Mouse (Mus musculus) heart, embryonic 11.5 days (tissue): ENCODE measurements around the gene Map3k21. TPM values are rescaled to one million over a fixed set of nuclear protein-coding genes. Genes with fewer than 3 reads are reported as not detected.

Experiments
- ATAC-seq: fragments of 200-750 bp; cut with Nextera tagmentation; replicated peaks from 2 replicates; pipeline ENCODE4 v1.8.0; 2017; ENCODE audit warnings: moderate library complexity; ENCODE audit not compliant: insufficient number of reproducible peaks, low FRiP score, low TSS enrichment
- H3K27ac ChIP-seq: fragments of 300-500 bp; sonication (generic); 2 replicates; pipeline ENCODE4 v1.5.1; 2014; ENCODE audit warnings: mild to moderate bottlenecking, low read depth, low read length
- H3K27me3 ChIP-seq: fragments of 300-500 bp; sonication (generic); 2 replicates; pipeline ENCODE4 v1.6.1; 2014; ENCODE audit warnings: mild to moderate bottlenecking, low read length, mixed read lengths; ENCODE audit not compliant: control insufficient read depth, insufficient read depth
- H3K36me3 ChIP-seq: fragments of 300-500 bp; sonication (generic); 2 replicates; pipeline ENCODE4 v1.6.1; 2014; ENCODE audit warnings: mild to moderate bottlenecking, low read length, moderate library complexity, mixed read lengths; ENCODE audit not compliant: control insufficient read depth, insufficient read depth
- H3K4me1 ChIP-seq: fragments of 300-500 bp; sonication (generic); 2 replicates; pipeline ENCODE4 v1.6.1; 2014; ENCODE audit warnings: low read length; ENCODE audit not compliant: control insufficient read depth, insufficient read depth
- H3K4me2 ChIP-seq: fragments of 300-500 bp; sonication (generic); 2 replicates; pipeline ENCODE4 v1.6.1; 2014; ENCODE audit warnings: mild to moderate bottlenecking, moderate library complexity
- H3K4me3 ChIP-seq: fragments of 300-500 bp; sonication (generic); 2 replicates; pipeline ENCODE4 v1.5.1; 2014; ENCODE audit warnings: low read depth, low read length
- H3K9ac ChIP-seq: fragments of 300-500 bp; sonication (generic); 2 replicates; pipeline ENCODE4 v1.6.1; 2014; ENCODE audit warnings: mild to moderate bottlenecking, low read depth, low read length, moderate library complexity
- H3K9me3 ChIP-seq: fragments of 300-500 bp; sonication (generic); replicated peaks from 2 replicates; pipeline ENCODE4 v1.6.1; 2016; ENCODE audit warnings: low read length; ENCODE audit not compliant: control insufficient read depth
- WGBS: fragments of 180-500 bp; shearing (Covaris S2); extraction: QIAGEN DNeasy Blood & Tissue Kit; methylation state at CpG from one replicate; pipeline ENCODE4 v1.1.7; 2014; ENCODE audit not compliant: insufficient replicate concordance; 5-methylcytosine and 5-hydroxymethylcytosine counted together
- polyA plus RNA-seq: library from polyadenylated mRNA; unstranded; fragments of >200 nt; fragmentation: Nextera tagmentation; extraction: Ambion mirVana; gene quantifications from 2 replicates; pipeline ENCODE4 v1.2.1, GENCODE M21; 2014

Map3k21 gene
- polyA plus RNA-seq, 1 experiment from 2014 or later: 0.06 TPM

DNA sequence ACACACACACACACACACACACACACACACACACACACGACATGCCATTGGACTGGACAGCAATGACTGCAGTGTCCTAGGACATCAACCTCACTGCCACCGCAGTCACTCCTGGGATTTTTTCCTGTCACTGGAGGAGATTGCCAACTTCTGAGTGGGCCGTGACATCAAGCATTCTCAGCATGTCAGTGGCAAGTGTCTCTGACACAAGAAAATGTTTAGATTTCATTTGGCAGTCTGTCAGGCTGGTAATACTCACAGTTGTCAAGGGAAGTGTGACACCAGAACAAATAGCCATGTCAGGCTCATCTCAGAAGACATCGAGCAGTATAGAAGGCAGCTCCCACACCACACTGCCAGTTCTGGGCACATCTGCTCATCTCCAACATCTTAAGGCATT lies 29.8 kb upstream of the Map3k21 start:
- Histone ChIP-seq H3K27me3 (no peaks in the 10 kb centered on the region), H3K9ac (no peak overlapping the region), H3K4me3 (no peak overlapping the region), H3K36me3 (no peaks in the 10 kb centered on the region), H3K9me3 (no peaks in the 10 kb centered on the region; the same call in 1 of the 2 replicates), H3K27ac (no peak overlapping the region), H3K4me1 (peaks cover 6% of the 10 kb centered on the region; the same call in 1 of the 2 replicates), H3K4me2 (no peak overlapping the region)
- 57% methylated on average over 4 of the region's 4 CpGs for WGBS
- no peak for ATAC-seq

DNA sequence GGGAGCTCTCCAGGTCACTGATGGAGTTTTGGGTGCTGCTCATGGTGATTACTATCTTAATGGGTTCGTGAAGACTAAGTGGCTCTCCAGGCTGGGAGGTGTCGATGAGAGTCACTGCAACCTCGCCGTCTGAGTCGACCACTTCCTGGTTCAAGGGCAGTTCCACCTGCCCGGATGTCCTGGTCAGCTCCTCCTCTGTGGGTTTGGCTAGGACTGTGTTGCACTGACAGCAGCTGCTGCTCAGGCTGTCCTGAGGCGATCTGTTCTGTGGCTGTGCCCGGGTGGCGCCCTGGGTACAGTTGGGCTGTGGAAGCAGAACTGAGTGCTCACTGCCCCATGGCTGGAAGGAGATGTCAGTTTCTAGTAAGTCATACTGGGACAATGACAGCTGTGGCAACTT lies 22.7 kb upstream of the Map3k21 start:
- H3K4me2 ChIP-seq: no peak overlapping the region
- no peak overlapping the region for H3K4me3 ChIP-seq
- no peak overlapping the region for H3K27ac ChIP-seq
- no peak for ATAC-seq
- 74% methylated on average over 9 of the region's 9 CpGs for WGBS
- H3K9me3 ChIP-seq: no peaks in the 10 kb centered on the region; the same call in 1 of the 2 replicates
- no peak overlapping the region for H3K9ac ChIP-seq
- no peaks in the 10 kb centered on the region for H3K27me3 ChIP-seq
- H3K4me1 ChIP-seq: peaks cover 3% of the 10 kb centered on the region; the same call in 1 of the 2 replicates
- H3K36me3 ChIP-seq: no peaks in the 10 kb centered on the region

GRCm38 (mm10) chr8:125889920-125890319 lies 20.3 kb upstream of the Map3k21 start:
- Histone ChIP-seq H3K9ac (no peak overlapping the region), H3K36me3 (no peaks in the 10 kb centered on the region), H3K4me2 (no peak overlapping the region), H3K27me3 (no peaks in the 10 kb centered on the region), H3K27ac (no peak overlapping the region), H3K4me1 (no peaks in the 10 kb centered on the region), H3K9me3 (no peaks in the 10 kb centered on the region; the same call in 1 of the 2 replicates), H3K4me3 (no peak overlapping the region)
- no peak for ATAC-seq
- 68% methylated on average over 3 of the region's 3 CpGs for WGBS

- Histone ChIP-seq H3K4me1 (peaks cover 5% of the 10 kb centered on the region; the same call in 1 of the 2 replicates), H3K36me3 (no peaks in the 10 kb centered on the region), H3K27me3 (peaks cover 32% of the 10 kb centered on the region), H3K9ac (no peak overlapping the region), H3K4me3 (no peak overlapping the region), H3K9me3 (no peaks in the 10 kb centered on the region), H3K27ac (no peak overlapping the region), H3K4me2 (no peak overlapping the region)
- no peak for ATAC-seq
- 51% methylated on average over 11 of the region's 11 CpGs for WGBS
Measured at GRCm38 (mm10) chr8:125897388-125897787, 12.9 kb upstream of the Map3k21 start.

- ATAC-seq: 0 out of 2 replicates have a peak, but pooled peaks have one; percentile 26
- Histone ChIP-seq H3K4me3 (peak within 1 kb of the TSS; percentile 29), H3K9ac (no peak within 1 kb of the TSS), H3K36me3 (no peaks in the 10 kb centered on the region), H3K27me3 (peaks cover 32% of the 10 kb centered on the region), H3K27ac (no peak within 1 kb of the TSS), H3K9me3 (no peaks in the 10 kb centered on the region), H3K4me1 (peaks cover 5% of the 10 kb centered on the region; the same call in 1 of the 2 replicates), H3K4me2 (peak within 1 kb of the TSS; percentile 55)
- 7% methylated on average over 44 of the region's 44 CpGs for WGBS
Measured at GRCm38 (mm10) chr8:125897868-125898788, 12.1 kb upstream of the Map3k21 start, which contains the start of gene Pcnx2. Gene Pcnx2 (minus strand): TSS chr8:125898317.

GRCm38 (mm10) chr8:125898899-125899298 lies 11.4 kb upstream of the Map3k21 start:
- ATAC-seq: no peak
- no peaks in the 10 kb centered on the region for H3K9me3 ChIP-seq
- WGBS: 1% methylated on average over 6 of the region's 6 CpGs
- H3K4me3 ChIP-seq: no peak overlapping the region
- peaks cover 5% of the 10 kb centered on the region; the same call in 1 of the 2 replicates for H3K4me1 ChIP-seq
- no peak overlapping the region for H3K9ac ChIP-seq
- H3K27me3 ChIP-seq: peaks cover 32% of the 10 kb centered on the region
- H3K36me3 ChIP-seq: no peaks in the 10 kb centered on the region
- no peak overlapping the region for H3K4me2 ChIP-seq
- no peak overlapping the region for H3K27ac ChIP-seq

DNA sequence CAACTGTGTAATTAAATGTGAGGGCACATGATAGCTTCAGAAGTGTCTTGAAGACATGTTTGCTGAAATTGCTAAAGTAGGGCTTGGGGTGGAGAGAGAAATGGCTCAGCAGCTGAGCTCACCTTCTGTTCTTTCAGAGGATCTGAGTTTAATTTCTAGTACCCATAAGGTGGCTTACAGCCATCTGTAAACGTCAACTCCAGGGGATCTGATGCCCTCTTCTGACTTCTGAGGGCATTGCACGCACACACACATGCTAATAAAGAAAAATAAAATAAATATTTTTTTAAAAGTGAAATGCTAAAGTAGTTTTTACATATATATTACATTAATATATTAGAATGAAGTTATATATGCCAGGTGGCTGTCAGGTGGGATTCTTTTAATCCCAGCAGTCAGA lies 9.1 kb upstream of the Map3k21 start:
- Histone ChIP-seq H3K27ac (no peak overlapping the region), H3K27me3 (peaks cover 27% of the 10 kb centered on the region), H3K4me2 (no peak overlapping the region), H3K9me3 (no peaks in the 10 kb centered on the region), H3K4me3 (no peak overlapping the region), H3K4me1 (peaks cover 5% of the 10 kb centered on the region; the same call in 1 of the 2 replicates), H3K9ac (no peak overlapping the region), H3K36me3 (no peaks in the 10 kb centered on the region)
- WGBS: 25% methylated on average over 2 of the region's 2 CpGs
- no peak for ATAC-seq

DNA sequence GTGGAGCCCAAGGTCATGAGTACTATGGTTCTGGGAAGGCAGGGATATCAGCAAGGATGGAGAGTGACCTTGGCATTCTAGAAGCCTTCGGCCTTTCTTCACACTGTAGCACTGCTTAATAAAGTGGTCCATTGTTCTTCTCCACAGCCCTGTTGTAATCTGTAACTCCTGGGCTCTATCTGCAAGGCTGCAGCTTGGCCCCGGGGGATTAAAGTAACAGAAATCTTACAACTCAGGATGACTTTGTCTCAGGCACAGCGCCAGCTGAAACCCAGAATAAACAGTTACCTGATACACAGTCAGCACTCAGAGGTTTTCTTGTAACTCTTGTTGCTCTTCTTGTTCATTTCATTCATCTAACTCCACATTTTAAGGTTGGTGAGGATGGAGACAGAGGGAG lies 7.7 kb upstream of the Map3k21 start:
- Histone ChIP-seq H3K4me3 (no peak overlapping the region), H3K9ac (no peak overlapping the region), H3K27ac (no peak overlapping the region), H3K27me3 (peaks cover 13% of the 10 kb centered on the region), H3K9me3 (peaks cover 2% of the 10 kb centered on the region; the same call in 1 of the 2 replicates), H3K4me1 (peaks cover 5% of the 10 kb centered on the region; the same call in 1 of the 2 replicates), H3K4me2 (no peak overlapping the region), H3K36me3 (no peaks in the 10 kb centered on the region)
- WGBS: 42% methylated on average over 3 of the region's 3 CpGs
- ATAC-seq: no peak
